Mouse (Mus musculus) liver, embryonic 14.5 days (tissue): ENCODE data around the gene Dalrd3. TPM values are rescaled to one million over a fixed set of nuclear protein-coding genes. Genes with fewer than 3 reads are reported as not detected.

ENCODE experiments used
- ATAC-seq: fragments of 200-750 bp; cut with Nextera tagmentation; 2 replicates; pipeline ENCODE4 v1.8.0; 2017; ENCODE audit warnings: moderate number of reproducible peaks, mild to moderate bottlenecking, moderate library complexity; ENCODE audit not compliant: insufficient read depth
- DNase-seq, 3 experiments: peaks; one replicate each; pipeline ENCODE4 v3.0.0-alpha.2; 2012 to 2013; ENCODE audit warnings: low read depth in 3 of 3, low spot score in 3 of 3
- H3K27ac ChIP-seq: fragments of 300-500 bp; sonication (generic); 2 replicates; pipeline ENCODE4 v1.5.1; 2014; ENCODE audit warnings: moderate library complexity, mild to moderate bottlenecking, control low read depth, inconsistent platforms
- H3K27me3 ChIP-seq: fragments of 300-500 bp; sonication (generic); 2 replicates; pipeline ENCODE4 v1.6.1; 2014; ENCODE audit warnings: mild to moderate bottlenecking, low read length, moderate library complexity; ENCODE audit not compliant: control insufficient read depth, insufficient read depth
- H3K36me3 ChIP-seq: fragments of 300-500 bp; sonication (generic); replicated peaks from 2 replicates; pipeline ENCODE4 v1.6.1; 2014; ENCODE audit warnings: low read depth; ENCODE audit not compliant: control insufficient read depth, insufficient read depth
- H3K4me1 ChIP-seq, 2 experiments: fragments of 200-500 bp in 1 of 2; fragments of 300-500 bp in 1 of 2; sonication (generic) in 1 of 2; replicated peaks; 2 replicates each; pipeline ENCODE4 v1.6.1; 2012 to 2014; ENCODE audit warnings: antibody characterized with exemption in 1 of 2, inconsistent platforms in 1 of 2, low read length in 1 of 2; ENCODE audit not compliant: control insufficient read depth in 2 of 2, insufficient read depth in 2 of 2
- H3K4me2 ChIP-seq: fragments of 300-500 bp; sonication (generic); 2 replicates; pipeline ENCODE4 v1.6.1; 2014; ENCODE audit warnings: low read depth, mild to moderate bottlenecking, control low read depth, moderate library complexity
- H3K4me3 ChIP-seq, 2 experiments: fragments of 200-500 bp in 1 of 2; fragments of 300-500 bp in 1 of 2; sonication (generic) in 1 of 2; 2 replicates each; pipeline ENCODE4 v1.5.1; 2012 to 2014; ENCODE audit warnings: low read depth in 2 of 2, low read length in 2 of 2, mild to moderate bottlenecking in 2 of 2, control low read depth in 1 of 2, inconsistent platforms in 1 of 2, moderate library complexity in 1 of 2; ENCODE audit not compliant: insufficient read depth in 1 of 2
- H3K9ac ChIP-seq: fragments of 300-500 bp; sonication (generic); replicated peaks from 2 replicates; pipeline ENCODE4 v1.6.1; 2014; ENCODE audit warnings: mild to moderate bottlenecking, control low read depth, moderate library complexity
- H3K9me3 ChIP-seq: fragments of 300-500 bp; sonication (generic); 2 replicates; pipeline ENCODE4 v1.6.1; 2016; ENCODE audit warnings: low read length, mixed read lengths; ENCODE audit not compliant: control insufficient read depth
- CTCF ChIP-seq: IDR thresholded peaks from 2 replicates; pipeline ENCODE4 v1.5.1; 2016; ENCODE audit warnings: antibody characterized with exemption, low read depth, control low read depth
- EP300 ChIP-seq: IDR thresholded peaks from 2 replicates; pipeline ENCODE4 v1.6.1; 2016; ENCODE audit warnings: antibody characterized with exemption, low read depth
- WGBS: fragments of 180-500 bp; shearing (Covaris S2); extraction: QIAGEN DNeasy Blood & Tissue Kit; methylation state at CpG from one replicate; pipeline ENCODE4 v1.1.7; 2014; ENCODE audit not compliant: insufficient replicate concordance; 5-methylcytosine and 5-hydroxymethylcytosine counted together
- polyA plus RNA-seq, 2 experiments: library from polyadenylated mRNA; depleted of rRNA in 1 of 2; stranded (reverse) in 1 of 2; unstranded in 1 of 2; fragments of >200 nt; fragmentation: Nextera tagmentation in 1 of 2; extraction: Ambion mirVana in 1 of 2; gene quantifications; 2 replicates each; pipeline versions ENCODE4 v1.2.1 to v1.2.3; 2012 to 2014

Dalrd3 gene
- polyA plus RNA-seq, 2 experiments, result 26.4 to 43.8 TPM

GRCm38 (mm10) chr9:108566815-108567776 lies 2.6 kb upstream of the Dalrd3 start, which contains the start of gene Ndufaf3:
Gene Ndufaf3, minus strand, starts transcription at chr9:108567434.
- WGBS, result under 1% methylated on average over 73 of the region's 73 CpGs

GRCm38 (mm10) chr9:108567931-108568419 lies 1.7 kb upstream of the Dalrd3 start:
- peak overlapping the region; percentile 93 for H3K27ac ChIP-seq
- H3K27me3 ChIP-seq, result no peaks in the 10 kb centered on the region
- H3K9me3 ChIP-seq, result no peaks in the 10 kb centered on the region
- peak overlapping the region; percentile 83 to 86 for H3K4me3 ChIP-seq
- 3% methylated on average over 18 of the region's 18 CpGs for WGBS
- peak overlapping the region; percentile 99 for H3K4me2 ChIP-seq
- peak overlapping the region; percentile 70 for H3K9ac ChIP-seq
- H3K36me3 ChIP-seq, result peaks cover 28% of the 10 kb centered on the region
- ATAC-seq, result no peak
- H3K4me1 ChIP-seq, result peaks cover 17 to 23% of the 10 kb centered on the region in 2 experiments
- TF ChIP-seq CTCF (no peak), EP300 (no peak)
- no peak for DNase-seq

More at GRCm38 (mm10) chr9:108566815-108567776, 2.6 kb upstream of the Dalrd3 start, which contains the start of gene Ndufaf3:
- H3K4me2 ChIP-seq, result peak within 1 kb of the TSS; percentile 99
- H3K36me3 ChIP-seq, result peaks cover 28% of the 10 kb centered on the region
- no peaks in the 10 kb centered on the region for H3K27me3 ChIP-seq
- H3K9me3 ChIP-seq, result no peaks in the 10 kb centered on the region
- ATAC-seq, result peak; percentile 83
- peak; percentile 99 for TF ChIP-seq CTCF
- TF ChIP-seq EP300, result peak; percentile 29
- DNase-seq, result peak; percentile 88 to 92 (median 89)
- H3K9ac ChIP-seq, result peak within 1 kb of the TSS; percentile 87
- peak within 1 kb of the TSS; percentile 83 to 86 for H3K4me3 ChIP-seq
- peak within 1 kb of the TSS; percentile 93 for H3K27ac ChIP-seq
- peaks cover 17 to 26% of the 10 kb centered on the region in 2 experiments for H3K4me1 ChIP-seq

- DNase-seq (no peak), ATAC-seq (no peak)
- H3K27ac ChIP-seq, result peak overlapping the region; percentile 26
- no peak for TF ChIP-seq EP300
- no peak for TF ChIP-seq CTCF
- H3K9ac ChIP-seq, result peak overlapping the region; percentile 70
- peak overlapping the region; percentile 83 to 86 for H3K4me3 ChIP-seq
- no peaks in the 10 kb centered on the region for H3K27me3 ChIP-seq
- H3K4me2 ChIP-seq, result peak overlapping the region; percentile 99
- H3K36me3 ChIP-seq, result peaks cover 23% of the 10 kb centered on the region
- WGBS, result 40% methylated on average over 17 of the region's 17 CpGs
- H3K9me3 ChIP-seq, result no peaks in the 10 kb centered on the region
- peaks cover 17 to 23% of the 10 kb centered on the region in 2 experiments for H3K4me1 ChIP-seq
These were observed 1.2 kb upstream of the Dalrd3 start for GRCm38 (mm10) chr9:108568511-108568921.

- H3K9ac ChIP-seq, result peak overlapping the region; percentile 46
- DNase-seq, result peak; percentile 68 to 80 (median 70)
- no peaks in the 10 kb centered on the region for H3K9me3 ChIP-seq
- H3K27ac ChIP-seq, result peak overlapping the region; percentile 31
- peak overlapping the region; percentile 66 to 73 for H3K4me3 ChIP-seq
- ATAC-seq, result peak; percentile 12
- WGBS, result under 1% methylated on average over 40 of the region's 40 CpGs
- H3K36me3 ChIP-seq, result peaks cover 10% of the 10 kb centered on the region
- TF ChIP-seq CTCF (peak; percentile 93), EP300 (no peak)
- peaks cover 12 to 21% of the 10 kb centered on the region in 2 experiments for H3K4me1 ChIP-seq
- no peaks in the 10 kb centered on the region for H3K27me3 ChIP-seq
- H3K4me2 ChIP-seq, result peak overlapping the region; percentile 99
These were observed 666 bp downstream of the Dalrd3 start for GRCm38 (mm10) chr9:108570207-108570896.
